Mouse (Mus musculus) ES-E14 (cell line): Measurements from ENCODE around the gene Med20. TPM values are rescaled to one million over a fixed set of nuclear protein-coding genes. Genes with fewer than 3 reads are reported as not detected.

Experiments used
- DNase-seq: peaks from one replicate; pipeline ENCODE4 v3.0.0-alpha.2; 2013; ENCODE audit warnings: low read depth, low spot score
- H3K27ac ChIP-seq: 2 replicates; pipeline ENCODE4 v1.5.1; 2012; ENCODE audit warnings: low read depth, mild to moderate bottlenecking, low read length, moderate library complexity, mixed read lengths; ENCODE audit not compliant: poor library complexity, insufficient read depth, severe bottlenecking
- H3K36me3 ChIP-seq: 2 replicates; pipeline ENCODE4 v1.6.1; 2012; ENCODE audit warnings: mild to moderate bottlenecking, low read length, moderate library complexity, mixed read lengths; ENCODE audit not compliant: control insufficient read depth, poor library complexity, insufficient read depth, severe bottlenecking
- H3K4me1 ChIP-seq, 2 experiments: fragments of 150-350 bp in 1 of 2; sonication (generic) in 1 of 2; 2 replicates each; pipeline ENCODE4 v1.6.1; 2012; ENCODE audit warnings: low read length in 2 of 2, mild to moderate bottlenecking in 1 of 2, mixed read lengths in 1 of 2; ENCODE audit not compliant: control insufficient read depth in 2 of 2, insufficient read depth in 2 of 2, poor library complexity in 1 of 2
- H3K4me3 ChIP-seq, 2 experiments: fragments of 150-350 bp in 1 of 2; sonication (generic) in 1 of 2; 2 replicates each; pipeline ENCODE4 v1.5.1; 2012; ENCODE audit warnings: low read length in 2 of 2, low read depth in 1 of 2, mild to moderate bottlenecking in 1 of 2, mixed read lengths in 1 of 2; ENCODE audit not compliant: insufficient read depth in 1 of 2, poor library complexity in 1 of 2, severe bottlenecking in 1 of 2
- H3K9ac ChIP-seq: 2 replicates; pipeline ENCODE4 v1.6.1; 2012; ENCODE audit warnings: low read depth, mild to moderate bottlenecking, low read length, mixed read lengths; ENCODE audit not compliant: poor library complexity, insufficient read depth, severe bottlenecking
- H3K9me3 ChIP-seq: fragments of 150-350 bp; sonication (generic); 2 replicates; pipeline ENCODE4 v1.6.1; 2012; ENCODE audit warnings: low read depth, mild to moderate bottlenecking, low read length; ENCODE audit not compliant: control insufficient read depth, insufficient read depth
- CHD2 ChIP-seq: IDR thresholded peaks from 2 replicates; pipeline ENCODE4 v1.6.1; 2014; ENCODE audit warnings: mild to moderate bottlenecking, low read depth, low read length, inconsistent platforms
- HCFC1 ChIP-seq: IDR thresholded peaks from 2 replicates; pipeline ENCODE4 v1.6.1; 2012; ENCODE audit warnings: low read length, inconsistent platforms, borderline replicate concordance; ENCODE audit not compliant: insufficient read depth
- ZC3H11A ChIP-seq: IDR thresholded peaks from 2 replicates; pipeline ENCODE4 v1.6.1; 2012; ENCODE audit warnings: low read depth, mild to moderate bottlenecking, inconsistent platforms, low read length, borderline replicate concordance
- in situ Hi-C, 2 experiments: fragments of 600-800 bp; cut with MboI; formaldehyde crosslinking; loops; one replicate each; pipeline ENCODE4 v1.15.1; 2025; ENCODE audit warnings: low sequenced_read_pairs in 2 of 2, inconsistent platforms in 1 of 2; ENCODE audit not compliant: unreplicated experiment in 2 of 2
- total RNA-seq: library from RNA; depleted of rRNA; stranded (reverse); fragments of 300-350 nt; gene quantifications from 2 replicates; pipeline ENCODE4 v1.2.3, GENCODE M21; 2012; rRNA removed

The Med20 gene
- total RNA-seq, 1 experiment = 43.4 TPM

- peak; percentile 45 for DNase-seq
- no peak overlapping the region for H3K27ac ChIP-seq
- H3K9ac ChIP-seq = peak overlapping the region; percentile 48
- H3K4me3 ChIP-seq = peak overlapping the region; percentile 67 to 85
- in situ Hi-C loops = no loop called here
- H3K9me3 ChIP-seq = no peaks in the 10 kb centered on the region
- peaks cover 3% of the 10 kb centered on the region; the same call in 1 of the 2 replicates for H3K36me3 ChIP-seq
- TF ChIP-seq CHD2 (no peak), HCFC1 (peak; percentile 16; the same call in 1 of the 2 replicates), ZC3H11A (no peak)
- H3K4me1 ChIP-seq = peaks cover 0 to 2% of the 10 kb centered on the region in 2 experiments; a peak in 2 of 4 replicates
Measured at GRCm38 (mm10) chr17:47672311-47673111, 61.1 kb downstream of the Med20 start.

Other genes with a start within 250 kb of the Med20 start
- gene Mrps10, start 242.7 kb upstream of the Med20 start, total RNA-seq = 55.8 and 65.1 TPM in 2 replicates
- gene Guca1b, start 226.2 kb upstream of the Med20 start, total RNA-seq = not detected in 2 replicates
- gene Guca1a, start 211.0 kb upstream of the Med20 start, total RNA-seq = 10.7 and 12.2 TPM in 2 replicates
- 1.5 and 2.2 TPM in 2 replicates for gene AI661453, start 175.0 kb upstream of the Med20 start, total RNA-seq
- 0.85 TPM in 2 replicates for gene 1700001C19Rik, start 174.2 kb upstream of the Med20 start, total RNA-seq
- 40.0 and 58.6 TPM in 2 replicates for gene Taf8, start 109.3 kb upstream of the Med20 start, total RNA-seq
- 125 and 131 TPM in 2 replicates for gene Ccnd3, start 106.5 kb upstream of the Med20 start, total RNA-seq
- 51.5 and 51.8 TPM in 2 replicates for gene Bysl, start 90 bp upstream of the Med20 start, total RNA-seq
- 4.9 and 5.4 TPM in 2 replicates for gene Gm20517, start within 50 bp of the Med20 start, total RNA-seq
- gene Usp49, start 19.1 kb downstream of the Med20 start, total RNA-seq = 10.0 and 15.5 TPM in 2 replicates
- 54.7 and 55.8 TPM in 2 replicates for gene Tomm6, start 76.8 kb downstream of the Med20 start, total RNA-seq
- gene Frs3, start 77.4 kb downstream of the Med20 start, total RNA-seq = 8.4 and 15.9 TPM in 2 replicates
- 0.36 and 0.37 TPM in 2 replicates for gene Gm21981, start 82.9 kb downstream of the Med20 start, total RNA-seq
- 0.71 and 1.7 TPM in 2 replicates for gene Prickle4, start 83.2 kb downstream of the Med20 start, total RNA-seq
- 1.7 and 3.7 TPM in 2 replicates for gene Pgc, start 115.3 kb downstream of the Med20 start, total RNA-seq
- gene Tfeb, start 125.4 kb downstream of the Med20 start, total RNA-seq = 21.0 and 33.0 TPM in 2 replicates
- gene Mdfi, start 223.1 kb downstream of the Med20 start, total RNA-seq = 15.6 and 25.0 TPM in 2 replicates